Mouse (Mus musculus) frontal cortex, adult 2 months (tissue): ENCODE measurements around the gene Rbp7. TPM values are rescaled to one million over a fixed set of nuclear protein-coding genes. Genes with fewer than 3 reads are reported as not detected.
"Not testable (repeated sequence)": the region's sequence is repeated elsewhere in the genome, so short reads cannot be mapped to it uniquely, and the experiment has no call there.

Experiments
- DNase-seq, 2 experiments: peaks; one replicate each; pipeline ENCODE4 v3.0.0; 2022; ENCODE audit warnings: low spot score in 1 of 2; ENCODE audit errors: extremely low spot score in 1 of 2
- polyA plus RNA-seq: library from polyadenylated mRNA; depleted of rRNA; stranded (reverse); fragments of >200 nt; gene quantifications from 2 replicates; pipeline ENCODE4 v1.2.3, GENCODE M21; 2012

Gene Rbp7
- polyA plus RNA-seq, 1 experiment = 0.82 TPM

- DNase-seq = no peak
Measured at GRCm38 (mm10) chr4:149457831-149458430, 3.2 kb upstream of the Rbp7 start.

- not testable (repeated sequence) for DNase-seq
Measured at GRCm38 (mm10) chr4:149457163-149457562, 2.4 kb upstream of the Rbp7 start.

- DNase-seq = no peak
Measured at GRCm38 (mm10) chr4:149454263-149454662, 515 bp downstream of the Rbp7 start.

GRCm38 (mm10) chr4:149453656-149454055 is 1.1 kb downstream of the Rbp7 start:
- no peak for DNase-seq

DNA sequence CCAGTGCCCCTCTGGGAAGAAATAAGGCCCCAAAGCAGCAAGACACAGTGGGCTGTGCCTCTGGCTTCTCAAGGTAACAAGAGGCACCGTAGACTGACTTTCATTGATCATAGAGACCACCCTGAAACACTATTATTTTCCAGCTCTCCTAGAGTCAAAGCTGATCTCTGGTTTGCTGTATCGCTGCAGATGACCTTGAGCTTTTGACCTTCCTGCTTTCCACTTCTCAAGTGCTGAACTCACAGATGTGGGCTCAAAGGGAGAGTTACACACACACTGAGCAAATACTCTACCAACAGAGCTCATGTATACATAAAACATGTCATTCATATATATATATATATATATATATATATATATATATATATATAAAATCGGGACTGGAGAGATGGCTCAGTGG is 4.1 kb downstream of the Rbp7 start:
- DNase-seq = no peak

GRCm38 (mm10) chr4:149446309-149446708 is 8.5 kb downstream of the Rbp7 start:
- DNase-seq = no peak

GRCm38 (mm10) chr4:149445868-149446267 is 8.9 kb downstream of the Rbp7 start:
- no peak for DNase-seq

DNA sequence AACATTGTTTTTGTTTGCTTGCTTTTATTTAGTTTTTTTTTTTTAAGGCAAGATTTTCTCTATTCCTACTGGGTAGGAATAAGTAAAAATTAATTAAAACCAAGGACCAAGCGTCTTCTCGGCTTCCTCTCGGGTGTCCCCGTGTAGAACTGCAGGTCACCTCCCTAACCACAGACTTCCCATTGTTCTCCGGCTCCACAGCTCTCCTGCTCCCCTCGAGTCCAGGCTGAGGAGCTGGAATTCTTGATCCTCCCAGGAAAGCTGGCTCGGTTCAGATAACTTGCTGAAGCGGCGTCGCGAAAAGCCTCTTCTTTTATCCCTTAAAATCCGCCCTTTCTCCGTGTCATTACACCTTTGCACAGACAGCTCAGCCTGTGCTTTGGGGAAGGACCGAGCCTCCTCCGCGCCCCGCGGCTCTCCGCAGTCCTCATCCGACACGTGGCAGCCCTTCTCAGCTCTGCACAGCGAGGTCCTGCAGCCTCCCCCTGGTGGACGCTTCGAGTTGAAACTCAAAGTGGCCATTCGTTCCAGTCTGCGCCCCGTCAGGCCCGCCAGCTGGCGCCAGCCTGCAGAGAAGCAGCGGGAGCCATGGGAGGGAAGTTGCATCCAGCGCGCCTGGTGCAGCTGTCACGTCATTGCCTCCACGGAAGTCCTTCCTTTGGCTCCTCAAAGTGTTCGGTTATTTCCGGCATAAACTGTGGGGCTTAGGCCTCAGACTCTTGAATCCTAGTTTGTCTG is 9.6 kb downstream of the Rbp7 start:
- peak; percentile 81 to 87 for DNase-seq

GRCm38 (mm10) chr4:149444465-149444864 is 10.3 kb downstream of the Rbp7 start:
- no peak for DNase-seq

DNA sequence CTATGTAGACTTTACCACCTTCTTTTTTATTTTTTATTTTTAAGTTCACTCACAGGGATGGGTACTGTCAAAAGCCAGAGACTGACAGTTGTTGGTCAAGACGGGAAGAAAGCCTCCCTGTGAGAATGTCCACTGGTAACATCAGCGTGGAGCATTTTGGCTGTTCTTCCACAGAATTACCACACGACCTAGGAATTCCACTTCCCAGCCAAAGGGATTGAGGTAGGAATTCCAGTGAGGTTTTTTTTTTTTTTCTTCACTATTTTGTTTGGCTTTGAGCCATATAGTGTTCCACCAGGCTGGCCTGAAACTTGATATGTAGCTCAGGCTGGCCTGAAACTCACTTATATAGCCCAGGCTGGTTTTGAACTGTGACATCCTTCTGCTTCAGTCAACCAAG is 12.3 kb downstream of the Rbp7 start:
- no peak for DNase-seq

GRCm38 (mm10) chr4:149440576-149440975 is 14.2 kb downstream of the Rbp7 start:
- DNase-seq = no peak

GRCm38 (mm10) chr4:149431887-149432286 is 22.9 kb downstream of the Rbp7 start:
- DNase-seq = not testable (repeated sequence)

GRCm38 (mm10) chr4:149429592-149429991 is 25.2 kb downstream of the Rbp7 start:
- no peak for DNase-seq

GRCm38 (mm10) chr4:149426325-149427199 is 28.2 kb downstream of the Rbp7 start, which contains the start of gene Ube4b:
Gene Ube4b, minus strand, starts transcription at chr4:149426749.
- peak; percentile 95 to 98 for DNase-seq

GRCm38 (mm10) chr4:149425801-149426292 is 28.9 kb downstream of the Rbp7 start:
- peak in 1 of 2 experiments; percentile 47 for DNase-seq

- DNase-seq = no peak
Measured at GRCm38 (mm10) chr4:149424755-149425154, 30.0 kb downstream of the Rbp7 start.

DNA sequence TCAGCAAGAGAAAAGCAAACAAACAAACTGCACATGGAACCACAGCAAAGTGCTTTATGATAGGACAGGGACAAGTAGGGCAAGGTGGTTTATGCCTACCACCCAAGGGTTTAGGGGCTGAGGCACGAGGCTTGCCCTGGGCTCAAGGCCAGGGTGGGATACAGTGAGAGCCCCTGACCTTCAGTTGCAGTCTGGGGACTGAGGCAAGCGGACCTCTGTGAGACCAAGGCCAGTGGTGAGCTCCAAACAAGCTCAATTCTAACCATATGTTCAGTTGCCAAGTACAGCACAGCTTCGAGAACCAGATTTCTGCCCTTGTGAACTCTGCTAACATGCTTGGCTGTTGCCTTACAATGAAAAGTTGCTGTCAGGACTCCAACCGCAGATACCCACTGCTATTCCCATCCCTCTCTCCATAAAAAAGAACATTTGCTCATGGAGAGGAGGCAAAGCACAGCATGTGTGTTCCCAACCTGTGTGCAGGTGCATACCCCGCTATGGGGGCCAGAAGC is 36.9 kb downstream of the Rbp7 start:
- no peak for DNase-seq

DNA sequence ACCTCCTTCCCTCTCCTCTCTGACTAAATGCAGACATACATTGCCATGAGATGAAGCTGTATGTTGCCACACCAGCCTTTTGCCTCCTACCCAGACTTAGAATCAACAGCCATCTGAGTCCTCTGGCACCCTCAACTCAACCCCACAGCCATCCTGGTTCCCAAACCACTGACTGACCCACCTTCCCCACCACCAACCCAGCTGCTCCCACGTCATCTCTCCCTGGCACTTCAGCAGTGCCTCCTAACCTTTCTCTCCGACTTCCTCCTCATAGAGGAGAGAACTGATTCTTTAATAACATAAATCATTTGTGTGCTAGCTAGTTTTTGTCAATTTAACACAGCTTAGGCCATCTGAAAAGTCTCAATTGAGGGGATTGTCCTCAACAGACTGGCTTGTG is 37.8 kb downstream of the Rbp7 start:
- no peak for DNase-seq

DNA sequence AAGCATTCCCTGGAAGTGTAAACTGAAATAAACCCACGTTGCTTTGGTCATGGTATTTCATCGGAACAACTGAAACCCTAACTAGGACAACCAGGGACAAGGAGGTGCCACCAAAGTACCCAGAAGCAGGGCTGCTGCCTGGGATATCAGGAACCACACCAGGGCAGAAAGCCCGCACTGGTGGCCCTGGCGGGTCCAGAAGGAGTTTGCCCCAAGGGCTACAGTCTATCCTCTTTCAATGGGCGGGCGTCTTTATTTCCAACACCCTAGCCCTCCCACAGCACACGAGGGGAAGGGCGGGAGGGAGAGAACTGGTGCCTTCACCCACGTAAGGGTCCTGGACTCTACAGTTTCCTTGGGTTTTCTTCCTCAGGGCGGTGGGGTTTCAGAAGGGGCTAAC is 38.4 kb downstream of the Rbp7 start:
- no peak for DNase-seq

DNA sequence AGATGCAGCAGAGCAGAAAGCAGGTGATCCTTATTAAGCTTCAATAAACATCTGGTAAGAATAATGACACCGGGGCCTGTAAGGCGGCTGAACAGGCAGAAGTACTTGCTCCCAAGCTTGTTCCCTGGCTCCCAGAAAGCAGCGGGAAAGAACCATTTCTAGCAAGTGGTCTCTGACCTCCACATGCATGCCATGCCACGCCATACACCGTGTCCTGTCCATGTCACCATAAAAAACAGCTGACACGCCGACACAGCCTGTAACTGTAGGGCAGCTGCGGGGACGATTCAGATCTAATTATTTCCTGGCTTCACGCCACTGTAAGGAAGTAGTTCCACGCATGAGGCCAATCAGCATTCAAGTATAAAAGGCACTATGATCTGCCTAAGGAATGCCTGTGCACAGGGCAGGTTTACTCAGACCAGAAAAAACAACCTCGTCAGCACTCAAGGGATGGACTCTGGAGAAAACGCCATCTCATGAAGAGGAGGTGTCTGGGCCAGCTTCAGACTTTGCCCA is 39.1 kb downstream of the Rbp7 start:
- no peak for DNase-seq

- no peak for DNase-seq
Measured at GRCm38 (mm10) chr4:149414259-149414658, 40.5 kb downstream of the Rbp7 start.
